Mouse (Mus musculus) heart, adult 2 months (tissue): ENCODE measurements around the gene Cnot9.

Experiments
- CTCF ChIP-seq: fragments of 200-600 bp; IDR thresholded peaks from 2 replicates; pipeline ENCODE4 v1.8.1; 2022; ENCODE audit warnings: antibody characterized with exemption, mild to moderate bottlenecking, moderate library complexity
- EP300 ChIP-seq: fragments of 200-500 bp; IDR thresholded peaks from 2 replicates; pipeline ENCODE4 v1.6.1; 2011; ENCODE audit warnings: low read depth, low read length, control low read depth; ENCODE audit not compliant: insufficient read depth
- POLR2A ChIP-seq: fragments of 200-500 bp; IDR thresholded peaks from 2 replicates; pipeline ENCODE4 v1.6.1; 2011; ENCODE audit warnings: mild to moderate bottlenecking, low read depth, low read length, control low read depth; ENCODE audit not compliant: insufficient read depth

- TF ChIP-seq CTCF (no peak), EP300 (no peak), POLR2A (no peak)
These were observed 53.2 kb downstream of the Cnot9 start for GRCm38 (mm10) chr1:74559061-74559460.
